Mouse (Mus musculus): Measurements from ENCODE around the gene Camk2n2. TPM values are rescaled to one million over a fixed set of nuclear protein-coding genes. Genes with fewer than 3 reads are reported as not detected.
A peak's percentile ranks its signal among the peaks of the same experiment; 100 is the strongest.

Camk2n2 gene
- polyA plus RNA-seq, 1 experiment = not detected

GRCm38 (mm10) chr16:20619541-20620398 lies 1.3 kb downstream of the Camk2n2 start:
- Histone ChIP-seq H3K4me1 (ENCODE audit: control insufficient read depth, insufficient read depth, low read length) (peaks cover 19% of the 10 kb centered on the region), H3K4me3 (ENCODE audit: insufficient read depth, low read depth, low read length) (peak overlapping the region; percentile 77), H3K27ac (ENCODE audit: insufficient read depth, low read depth, low read length) (no peak overlapping the region)
- TF ChIP-seq CTCF (IDR thresholded peaks at IDR 0.05; ENCODE audit: insufficient read depth, low read depth, low read length) (no peak), POLR2A (IDR thresholded peaks at IDR 0.05; ENCODE audit: insufficient read depth, low read depth, low read length) (no peak)
- 1% methylated on average over 81 of the region's 83 CpGs for WGBS

GRCm38 (mm10) chr16:20611357-20612227 lies 9.5 kb downstream of the Camk2n2 start, which contains the start of the genes Eef1akmt4, Gm49333 and Alg3:
Gene Eef1akmt4 (plus strand): TSS chr16:20611593.
Gene Gm49333 (plus strand): TSS chr16:20611610.
Gene Alg3 (minus strand): TSS chr16:20611735.
- Histone ChIP-seq H3K27ac (ENCODE audit: insufficient read depth, low read depth, low read length) (peak within 1 kb of the TSS; percentile 72), H3K4me3 (ENCODE audit: insufficient read depth, low read depth, low read length) (peak within 1 kb of the TSS; percentile 93), H3K4me1 (ENCODE audit: control insufficient read depth, insufficient read depth, low read length) (no peaks in the 10 kb centered on the region)
- TF ChIP-seq POLR2A (IDR thresholded peaks at IDR 0.05; ENCODE audit: insufficient read depth, low read depth, low read length) (peak; percentile 32; the same call in 1 of the 2 replicates), CTCF (IDR thresholded peaks at IDR 0.05; ENCODE audit: insufficient read depth, low read depth, low read length) (no peak)
- whole genome bisulfite sequencing = under 1% methylated on average over 41 of the region's 41 CpGs

- no peaks in the 10 kb centered on the region for H3K4me1 ChIP-seq (ENCODE audit: control insufficient read depth, insufficient read depth, low read length)
- TF ChIP-seq CTCF (IDR thresholded peaks at IDR 0.05; ENCODE audit: insufficient read depth, low read depth, low read length) (no peak), POLR2A (IDR thresholded peaks at IDR 0.05; ENCODE audit: insufficient read depth, low read depth, low read length) (peak; percentile 94)
- peak overlapping the region; percentile 72 for H3K27ac ChIP-seq (ENCODE audit: insufficient read depth, low read depth, low read length)
- under 1% methylated on average over 28 of the region's 28 CpGs for WGBS
- H3K4me3 ChIP-seq (ENCODE audit: insufficient read depth, low read depth, low read length) = peak overlapping the region; percentile 93
These were observed 10.4 kb downstream of the Camk2n2 start for GRCm38 (mm10) chr16:20610501-20611356.

DNA sequence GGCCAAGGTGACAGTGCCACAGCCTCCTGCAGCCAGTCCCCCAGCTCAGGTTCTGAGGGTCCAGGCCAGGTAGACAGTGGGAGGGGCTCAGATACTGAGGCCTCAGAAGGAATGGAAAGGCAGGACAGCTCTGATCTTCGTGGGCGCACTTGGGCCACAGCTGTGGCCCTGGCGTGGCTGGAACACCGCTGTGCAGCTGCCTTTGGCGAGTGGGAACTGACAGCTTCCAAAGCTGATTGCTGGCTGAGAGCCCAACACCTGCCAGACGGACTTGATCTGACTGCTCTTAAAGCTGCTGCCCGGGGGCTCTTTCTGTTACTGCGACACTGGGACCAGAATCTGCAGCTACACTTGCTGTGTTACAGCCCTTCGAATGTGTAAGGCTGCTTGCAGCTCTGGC lies 16.4 kb downstream of the Camk2n2 start:
- no peaks in the 10 kb centered on the region for H3K4me1 ChIP-seq (ENCODE audit: control insufficient read depth, insufficient read depth, low read length)
- no peak overlapping the region for H3K4me3 ChIP-seq (ENCODE audit: insufficient read depth, low read depth, low read length)
- no peak overlapping the region for H3K27ac ChIP-seq (ENCODE audit: insufficient read depth, low read depth, low read length)
- no peak for TF ChIP-seq CTCF (IDR thresholded peaks at IDR 0.05; ENCODE audit: insufficient read depth, low read depth, low read length)
- TF ChIP-seq POLR2A (IDR thresholded peaks at IDR 0.05; ENCODE audit: insufficient read depth, low read depth, low read length) = no peak
- WGBS = 32% methylated on average over 9 of the region's 9 CpGs

DNA sequence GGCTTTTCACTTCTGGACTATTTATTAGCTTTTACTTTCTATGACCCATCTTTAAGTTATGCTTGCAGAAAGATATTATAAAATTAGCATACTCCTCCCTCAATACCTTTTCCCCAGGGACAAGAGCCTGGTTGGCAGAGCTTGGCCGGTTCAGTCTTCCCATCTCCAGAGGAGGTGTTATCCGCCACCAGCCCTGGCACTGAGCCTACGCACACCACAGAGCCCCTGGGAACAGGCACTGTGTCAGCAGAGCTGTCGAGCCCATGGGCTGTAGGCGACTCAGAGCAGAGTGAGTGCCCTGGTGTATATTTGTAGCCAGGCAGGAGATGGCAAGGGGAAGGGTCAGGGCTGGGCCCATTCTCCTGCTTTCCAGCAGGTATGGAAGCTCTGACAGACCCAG lies 20.6 kb downstream of the Camk2n2 start:
- TF ChIP-seq POLR2A (IDR thresholded peaks at IDR 0.05; ENCODE audit: insufficient read depth, low read depth, low read length) (no peak), CTCF (IDR thresholded peaks at IDR 0.05; ENCODE audit: insufficient read depth, low read depth, low read length) (no peak)
- WGBS = 61% methylated on average over 5 of the region's 5 CpGs
- no peaks in the 10 kb centered on the region for H3K4me1 ChIP-seq (ENCODE audit: control insufficient read depth, insufficient read depth, low read length)
- H3K27ac ChIP-seq (ENCODE audit: insufficient read depth, low read depth, low read length) = no peak overlapping the region
- no peak overlapping the region for H3K4me3 ChIP-seq (ENCODE audit: insufficient read depth, low read depth, low read length)

DNA sequence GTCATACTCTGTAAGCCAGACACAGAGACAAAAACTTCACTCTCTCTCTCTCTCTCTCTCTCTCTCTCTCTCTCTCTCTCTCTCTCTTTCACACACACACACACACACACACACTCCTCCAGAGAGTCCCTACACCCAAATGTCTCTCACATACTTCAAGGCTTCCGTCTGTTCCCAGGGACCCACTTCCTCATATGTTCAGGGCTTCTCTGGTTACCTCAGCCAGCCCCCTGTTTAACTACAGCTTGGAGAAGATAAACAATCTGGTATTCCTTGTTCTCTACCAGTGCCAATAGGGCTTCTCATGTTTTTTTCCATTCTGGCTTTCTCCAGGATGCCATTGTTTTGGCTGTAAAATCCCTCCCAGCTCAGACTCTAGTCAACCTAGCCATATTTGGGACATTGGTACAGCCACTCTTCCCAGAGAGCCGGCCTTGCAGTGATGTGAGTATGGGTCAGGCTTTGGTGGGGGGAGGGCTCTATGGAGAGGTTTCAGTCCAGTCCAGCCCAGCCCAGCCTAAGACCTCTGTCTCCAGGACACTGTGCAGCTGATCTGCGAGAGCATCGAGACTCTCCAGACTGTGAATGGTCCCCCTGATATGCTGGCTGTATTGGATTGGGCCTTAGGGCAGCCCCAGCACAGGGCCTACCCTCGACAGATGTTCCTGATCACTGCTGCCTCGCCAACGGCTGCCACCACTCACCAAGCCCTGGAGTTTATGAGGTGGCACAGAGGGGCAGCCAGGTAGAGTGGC lies 24.2 kb downstream of the Camk2n2 start:
- no peak overlapping the region for H3K27ac ChIP-seq (ENCODE audit: insufficient read depth, low read depth, low read length)
- H3K4me1 ChIP-seq (ENCODE audit: control insufficient read depth, insufficient read depth, low read length) = no peaks in the 10 kb centered on the region
- no peak overlapping the region for H3K4me3 ChIP-seq (ENCODE audit: insufficient read depth, low read depth, low read length)
- WGBS = 76% methylated on average over 7 of the region's 7 CpGs
- no peak for TF ChIP-seq POLR2A (IDR thresholded peaks at IDR 0.05; ENCODE audit: insufficient read depth, low read depth, low read length)
- no peak for TF ChIP-seq CTCF (IDR thresholded peaks at IDR 0.05; ENCODE audit: insufficient read depth, low read depth, low read length)

DNA sequence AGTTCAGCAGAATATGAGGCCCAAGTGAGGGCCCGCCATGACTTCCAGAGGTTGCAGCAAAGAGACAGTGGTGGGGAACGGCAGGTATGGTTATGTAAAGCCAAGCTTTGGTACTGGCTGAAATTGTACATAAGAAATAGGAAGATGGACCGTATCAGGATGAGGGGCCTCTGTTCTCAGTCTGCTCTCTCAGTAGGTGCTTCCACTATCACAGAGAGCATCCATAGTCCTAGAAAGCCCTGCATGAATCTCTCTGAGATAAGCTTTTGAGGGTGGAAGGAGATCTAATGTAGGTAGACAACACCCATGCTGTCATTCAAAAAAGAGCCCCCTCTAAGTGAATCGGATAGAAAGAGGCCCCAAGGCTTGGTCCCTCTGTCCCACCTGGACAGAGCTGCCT lies 25.4 kb downstream of the Camk2n2 start:
- no peak for TF ChIP-seq CTCF (IDR thresholded peaks at IDR 0.05; ENCODE audit: insufficient read depth, low read depth, low read length)
- 90% methylated on average over 4 of the region's 4 CpGs for WGBS
- Histone ChIP-seq H3K4me3 (ENCODE audit: insufficient read depth, low read depth, low read length) (no peak overlapping the region), H3K4me1 (ENCODE audit: control insufficient read depth, insufficient read depth, low read length) (peaks cover 3% of the 10 kb centered on the region; the same call in 1 of the 2 replicates), H3K27ac (ENCODE audit: insufficient read depth, low read depth, low read length) (no peak overlapping the region)
